Mouse (Mus musculus) lung, postnatal 10 days (tissue): Measurements from ENCODE around the gene Kcnab3.

Experiments
- DNase-seq: peaks from one replicate; pipeline ENCODE4 v3.0.0; 2021

The Kcnab3 gene

DNA sequence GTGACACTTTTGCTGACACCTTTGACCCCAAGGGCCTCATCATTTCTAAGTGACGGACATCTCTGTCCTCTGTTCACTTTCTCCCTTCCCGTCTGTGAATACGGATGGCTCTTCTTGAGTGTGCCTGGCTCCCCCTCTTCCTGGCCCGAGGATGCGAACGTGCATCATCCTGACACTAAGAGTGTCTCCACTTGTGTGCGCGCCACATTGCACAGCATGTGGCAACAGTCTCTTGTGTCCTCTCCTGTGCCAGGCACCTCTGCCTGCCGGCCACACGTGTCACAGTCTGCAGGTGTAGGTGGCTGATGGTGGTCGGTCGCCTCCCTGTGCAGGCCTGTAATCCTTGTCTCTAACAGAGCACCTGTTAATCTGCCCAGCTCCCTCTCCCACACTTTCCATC, 45.5 kb downstream of the Kcnab3 start:
- DNase-seq: no peak

DNA sequence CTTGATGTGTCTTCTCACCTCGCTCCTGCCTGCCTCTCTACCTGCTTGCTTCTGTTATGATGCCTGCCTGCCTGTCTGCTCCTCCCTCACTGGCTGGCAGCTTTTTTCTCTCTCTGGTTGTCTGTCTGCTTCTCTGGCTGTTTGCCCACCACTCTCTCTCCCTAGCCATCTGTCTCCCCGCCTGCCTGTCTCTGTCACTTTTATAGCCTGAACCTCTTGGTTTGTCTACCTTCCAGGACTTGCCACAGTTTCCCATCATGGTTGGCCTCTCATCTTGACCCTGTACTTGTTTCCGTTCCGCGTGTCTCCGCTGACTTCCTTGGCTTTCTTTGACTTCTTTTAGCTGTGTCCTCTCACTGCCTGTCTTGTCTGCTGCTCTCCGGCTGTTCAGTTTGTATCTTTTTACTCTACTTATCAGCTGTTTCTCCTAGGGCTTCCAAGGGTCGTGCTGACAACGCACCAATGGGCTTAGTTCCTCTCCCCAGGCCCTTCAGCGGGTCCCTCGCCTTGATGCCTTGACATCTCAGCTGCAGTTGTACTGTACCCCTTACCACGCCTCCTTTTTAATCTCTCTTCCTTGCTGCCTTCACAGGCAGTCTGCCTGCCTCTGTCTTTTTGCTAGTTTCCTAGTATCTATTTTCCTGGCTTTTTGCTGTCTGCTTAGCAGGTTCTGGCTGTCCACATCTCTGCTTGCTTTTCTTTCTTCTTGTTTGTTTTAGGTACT, 46.2 kb downstream of the Kcnab3 start:
- DNase-seq: no peak

DNA sequence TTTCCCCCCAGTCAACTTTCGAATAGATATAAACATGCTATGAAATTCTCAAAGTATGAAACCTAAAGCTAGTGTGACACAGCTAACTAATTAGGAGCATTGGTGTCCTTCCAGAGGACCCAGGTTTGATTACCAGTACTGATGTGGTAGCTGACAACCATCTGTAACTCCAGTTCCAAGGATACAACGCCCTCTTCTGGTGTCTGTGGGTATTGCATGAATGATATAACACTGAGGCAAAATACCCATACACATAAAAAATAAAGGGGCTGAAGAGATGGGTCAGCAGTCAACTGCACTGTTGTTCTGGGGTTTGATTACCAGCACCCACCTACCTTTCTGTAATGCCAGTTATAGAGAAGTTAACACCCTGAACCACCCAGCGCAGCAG, 46.7 kb downstream of the Kcnab3 start:
- peak; percentile 41 for DNase-seq

DNA sequence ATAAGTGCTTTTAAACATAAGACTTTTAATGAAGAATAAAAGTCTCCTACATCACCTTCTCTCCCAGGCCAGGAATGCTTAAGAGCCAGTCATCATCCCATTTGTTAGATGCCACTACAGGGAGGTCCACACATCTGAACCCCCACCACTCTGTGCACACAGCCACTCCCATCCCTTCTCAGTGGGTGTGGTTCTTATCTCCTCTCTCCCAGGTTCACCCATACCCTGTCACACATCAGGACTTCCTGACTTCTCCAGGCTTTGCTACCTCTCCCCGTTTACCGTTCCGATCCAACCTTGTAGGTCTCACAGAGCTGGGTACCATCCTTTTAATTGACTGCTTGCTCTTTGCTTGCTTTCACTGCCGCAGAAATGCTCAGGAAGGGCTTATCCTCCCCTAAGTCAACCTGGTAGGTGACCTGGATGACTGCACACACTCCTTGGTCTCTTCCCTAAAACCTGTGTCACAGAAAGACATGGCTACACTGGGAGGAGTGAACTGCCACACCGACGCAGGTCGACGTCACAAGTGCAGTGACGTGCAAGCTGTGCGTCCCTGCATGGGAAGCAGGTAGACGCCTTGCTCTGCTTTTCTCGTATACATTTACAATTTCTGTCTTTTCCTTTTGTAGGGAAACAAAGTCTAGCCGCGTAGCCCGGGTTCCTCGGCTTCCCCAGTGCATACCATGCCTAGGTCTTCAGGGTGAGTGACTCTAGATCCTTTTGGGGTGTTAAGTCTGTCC, 47.3 kb downstream of the Kcnab3 start:
- no peak for DNase-seq

DNA sequence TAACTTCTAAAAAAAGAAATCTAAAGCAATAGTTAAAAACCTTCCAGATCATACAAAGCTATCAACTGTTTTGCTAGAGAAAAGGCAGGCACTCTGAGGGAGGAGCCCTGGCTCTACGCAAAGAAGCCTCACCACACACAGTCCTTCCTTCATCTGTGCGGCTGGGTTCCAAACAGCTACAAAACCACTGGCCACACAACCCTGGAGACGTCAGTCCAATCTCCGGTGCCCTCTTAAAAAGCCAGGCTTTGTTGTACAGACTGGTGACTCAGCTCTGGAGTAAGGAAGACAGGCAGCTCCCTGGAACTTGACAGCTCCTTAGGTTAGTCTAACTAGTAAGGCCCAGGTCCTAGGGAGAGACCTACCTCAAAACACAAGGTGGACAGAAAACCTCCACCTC, 49.6 kb downstream of the Kcnab3 start:
- no peak for DNase-seq

DNA sequence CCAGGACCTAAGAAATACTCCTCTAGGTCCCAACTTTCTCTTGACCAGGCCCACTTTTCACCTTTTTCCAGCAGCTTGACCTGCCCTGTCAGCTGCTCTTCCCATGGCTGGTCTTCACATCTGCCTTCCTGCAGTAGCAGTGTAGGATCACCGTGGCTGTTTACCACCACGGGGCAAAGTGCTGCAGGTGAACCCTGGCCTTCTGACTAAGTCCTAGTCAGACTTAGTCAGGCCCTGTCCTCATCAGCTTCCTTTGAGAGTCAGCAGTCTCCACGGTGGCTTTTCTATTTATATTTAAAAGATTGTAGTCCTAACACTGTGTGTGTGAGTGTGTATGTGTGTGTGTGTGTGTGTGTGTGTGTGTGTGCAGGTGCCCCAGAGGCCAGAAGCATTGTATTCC, 51.7 kb downstream of the Kcnab3 start:
- no peak for DNase-seq

DNA sequence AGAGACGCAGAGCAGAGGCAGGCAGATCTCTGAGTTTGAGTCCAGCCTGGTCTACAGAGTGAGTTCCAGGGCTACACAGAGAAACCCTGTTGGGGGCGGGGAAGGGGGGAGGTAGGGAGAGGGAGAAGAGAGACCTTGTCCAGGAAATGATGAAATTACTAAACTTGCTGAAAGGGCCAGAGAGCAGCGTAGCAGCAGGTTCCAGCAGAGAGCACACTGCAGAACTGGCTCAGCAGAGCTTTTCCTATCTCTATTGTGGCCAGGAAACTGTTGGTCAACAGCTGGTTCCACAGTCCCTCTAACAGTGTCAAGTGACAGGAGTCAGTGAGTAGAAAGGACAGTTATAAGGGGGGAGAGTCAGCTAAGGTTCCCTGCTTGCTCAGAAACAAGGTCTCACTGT, 53.5 kb downstream of the Kcnab3 start:
- DNase-seq: no peak

DNA sequence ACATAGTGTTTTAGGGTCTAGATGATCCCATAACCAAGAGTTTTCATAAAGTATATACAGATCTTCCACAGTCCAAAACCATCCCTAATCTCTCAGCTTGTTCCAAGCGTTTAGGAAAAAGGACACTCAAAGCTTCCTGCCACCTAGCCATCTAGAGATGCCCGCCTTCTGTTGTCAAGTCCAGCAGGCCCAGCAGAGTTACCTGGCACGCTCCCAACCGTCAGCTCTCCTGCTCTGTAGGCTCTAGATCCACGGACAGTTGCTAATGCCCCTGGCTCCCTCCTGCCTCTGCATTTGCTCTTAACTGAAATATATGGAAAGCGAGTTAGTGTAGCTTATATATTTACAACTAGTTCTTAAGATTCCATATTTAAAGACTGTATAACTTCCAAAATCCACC, 55.3 kb downstream of the Kcnab3 start:
- no peak for DNase-seq
